Mouse (Mus musculus) layer of hippocampus, adult 11-12 months (tissue): ENCODE measurements around the gene A2m.

ENCODE experiments used
- DNase-seq: peaks from one replicate; pipeline ENCODE4 v3.0.0; 2022; ENCODE audit warnings: low spot score

Gene A2m

DNA sequence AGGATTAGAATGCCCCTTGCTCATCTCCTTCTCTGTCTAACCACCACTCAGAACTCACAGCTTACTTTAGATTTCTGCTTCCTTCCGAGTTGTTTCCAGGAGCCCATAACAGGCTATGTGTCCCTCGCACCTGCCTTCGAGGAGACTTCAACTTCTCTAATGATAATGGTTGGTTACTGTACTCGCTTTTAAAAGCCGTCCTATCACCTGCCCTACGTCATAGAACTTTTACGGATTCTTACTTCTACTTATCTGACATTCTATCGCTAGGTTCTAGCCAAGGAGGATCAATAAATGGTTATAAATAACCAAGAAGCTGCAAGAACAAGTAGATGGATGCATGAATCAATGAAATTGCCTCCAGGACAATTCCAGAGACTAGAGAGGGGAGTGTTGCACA, at the start of gene A2m:
Gene A2m (plus strand): TSS at position 301 of the 400 bp plus-strand sequence.
- no peak for DNase-seq

DNA sequence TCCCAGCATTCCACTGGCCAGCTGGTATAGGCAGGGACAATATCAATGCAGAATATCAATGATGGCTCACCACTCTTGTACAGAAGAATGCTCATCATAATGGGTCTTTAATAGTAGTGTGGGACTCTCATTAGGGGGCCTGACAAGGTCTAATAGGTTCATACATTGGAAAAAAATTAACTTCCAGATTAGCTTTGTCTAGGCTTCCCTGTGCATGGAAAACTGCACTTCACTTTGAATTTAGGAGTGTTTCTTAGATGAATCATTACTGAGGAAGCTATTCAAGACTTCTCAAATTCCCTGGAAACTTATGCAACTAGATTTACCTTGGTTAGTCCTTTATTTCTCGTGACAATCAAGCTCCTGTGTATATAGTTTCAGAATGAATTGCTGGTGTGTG, 45.0 kb upstream of the A2m start:
- no peak for DNase-seq

DNA sequence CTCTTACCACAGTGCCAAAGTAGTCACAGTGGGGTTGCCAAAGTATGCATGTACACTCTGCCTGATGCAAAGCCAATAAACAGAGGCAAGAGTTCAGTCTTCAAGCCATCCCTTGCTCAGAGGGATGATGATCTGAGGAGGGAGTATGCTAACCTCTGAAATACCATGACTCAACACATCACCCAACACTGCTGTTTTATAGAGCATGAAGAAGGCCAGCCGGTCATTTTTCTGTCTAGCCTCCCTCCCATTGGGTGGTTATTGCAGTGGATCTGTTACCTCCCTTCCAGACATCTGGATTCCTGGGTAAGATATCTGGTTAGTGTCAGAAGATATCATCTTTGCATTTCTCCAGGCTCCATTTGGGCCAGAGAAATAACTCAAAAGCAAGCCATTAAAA, 34.2 kb upstream of the A2m start:
- no peak for DNase-seq

GRCm38 (mm10) chr6:121607861-121608260, 27.3 kb upstream of the A2m start:
- no peak for DNase-seq

DNA sequence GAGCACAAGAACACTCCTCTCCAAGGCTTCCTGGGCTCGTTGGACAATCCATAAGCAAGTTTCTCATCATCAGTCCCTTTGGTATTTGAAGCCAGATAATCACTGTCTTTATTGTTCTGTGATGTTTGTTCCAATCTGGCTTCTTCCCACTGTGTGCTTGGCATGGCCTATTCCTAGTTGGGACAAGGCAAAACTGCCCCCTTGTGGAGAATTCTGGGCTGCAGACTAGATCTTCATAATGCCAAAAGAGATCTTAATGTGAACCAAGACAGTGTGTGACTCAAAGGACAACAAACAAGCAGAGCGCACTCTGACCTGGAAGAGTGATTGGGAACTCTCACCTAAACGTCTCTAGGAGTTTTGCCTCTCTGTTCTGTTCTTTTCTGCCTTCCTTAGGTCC, 23.4 kb upstream of the A2m start:
- DNase-seq, result peak; percentile 25

GRCm38 (mm10) chr6:121617476-121617875, 17.7 kb upstream of the A2m start:
- DNase-seq, result no peak

GRCm38 (mm10) chr6:121622525-121622924, 12.7 kb upstream of the A2m start:
- no peak for DNase-seq

DNA sequence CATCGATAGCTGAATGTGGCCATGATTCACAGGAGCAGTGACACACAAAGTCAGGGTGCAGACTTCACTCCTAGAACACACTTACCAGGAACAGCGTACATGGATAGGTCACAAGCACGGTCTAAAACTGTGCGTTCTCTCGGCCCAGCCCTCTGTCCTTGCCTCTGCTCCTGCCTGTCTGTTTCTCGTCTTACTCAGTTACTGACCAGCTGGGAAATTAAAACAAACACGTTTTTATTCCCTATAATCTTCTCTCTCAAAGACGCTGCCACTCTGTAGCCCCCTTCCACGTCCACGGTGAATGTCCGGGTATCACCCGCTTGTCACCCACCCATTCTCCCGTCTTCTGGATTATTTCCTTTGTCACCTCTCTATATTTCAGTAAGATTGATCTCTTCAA, 656 bp upstream of the A2m start:
- no peak for DNase-seq

GRCm38 (mm10) chr6:121635878-121636371, 749 bp downstream of the A2m start:
- DNase-seq, result peak; percentile 7

DNA sequence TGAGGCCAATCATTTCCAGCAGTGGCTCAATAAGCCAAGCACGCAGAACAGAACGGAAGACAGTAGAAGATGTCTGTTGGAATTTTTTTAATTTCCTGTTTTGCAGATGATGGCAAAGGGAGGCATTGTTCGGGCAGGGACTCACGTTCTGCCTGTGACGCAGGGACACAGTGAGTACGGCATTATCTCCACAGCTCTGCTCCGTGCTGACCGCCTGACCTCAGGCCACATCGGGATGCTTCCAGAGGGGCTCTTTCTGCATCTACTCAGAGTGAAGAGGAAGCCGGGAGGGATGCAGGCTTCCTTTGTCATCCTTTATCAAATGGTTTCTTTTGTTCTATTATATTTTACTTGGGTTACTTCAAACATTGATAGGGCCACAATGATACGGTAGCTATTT, 13.3 kb downstream of the A2m start:
- no peak for DNase-seq
